Mouse (Mus musculus) bone marrow, adult 2 months (tissue): ENCODE data around the gene Hoxc6.

ENCODE experiments used
- CTCF ChIP-seq: fragments of 200-500 bp; IDR thresholded peaks from 2 replicates; pipeline ENCODE4 v1.5.1; 2011; ENCODE audit warnings: low read length, control low read depth; ENCODE audit not compliant: control insufficient read depth, insufficient read depth
- POLR2A ChIP-seq: fragments of 200-500 bp; IDR thresholded peaks from 2 replicates; pipeline ENCODE4 v1.6.1; 2011; ENCODE audit warnings: low read depth, mild to moderate bottlenecking, control low read depth, low read length, borderline replicate concordance; ENCODE audit not compliant: control insufficient read depth

GRCm38 (mm10) chr15:103001370-103001769, 3.3 kb downstream of the Hoxc6 start:
- TF ChIP-seq CTCF = no peak
- TF ChIP-seq POLR2A = no peak
